Mouse (Mus musculus) MEL (cell line): Measurements from ENCODE around the gene Myo1a.

Experiments
- CTCF ChIP-seq, 3 experiments: IDR thresholded peaks in 2 of 3; conservative IDR thresholded peaks in 1 of 3; 2 replicates each; pipeline ENCODE4 v1.5.1; 2011 to 2012; ENCODE audit warnings: low read length in 3 of 3, low read depth in 2 of 3, mild to moderate bottlenecking in 2 of 3, improper control_type of control experiment in 1 of 3, inconsistent platforms in 1 of 3, mixed read lengths in 1 of 3, moderate library complexity in 1 of 3; ENCODE audit not compliant: control insufficient read depth in 1 of 3, insufficient read depth in 1 of 3, poor library complexity in 1 of 3, severe bottlenecking in 1 of 3
- ELF1 ChIP-seq: IDR thresholded peaks from 2 replicates; pipeline ENCODE4 v1.6.1; 2014; ENCODE audit warnings: low read depth, mild to moderate bottlenecking, inconsistent platforms, low read length, improper control_type of control experiment, moderate library complexity
- EP300 ChIP-seq, 2 experiments: IDR thresholded peaks; 2 replicates each; pipeline ENCODE4 v1.6.1; 2011; ENCODE audit warnings: improper control_type of control experiment in 2 of 2, low read length in 2 of 2, low read depth in 1 of 2, mild to moderate bottlenecking in 1 of 2
- GABPA ChIP-seq: IDR thresholded peaks from 2 replicates; pipeline ENCODE4 v1.6.1; 2012; ENCODE audit warnings: low read depth, mild to moderate bottlenecking, inconsistent platforms, low read length, improper control_type of control experiment, moderate library complexity
- GATA1 ChIP-seq: IDR thresholded peaks from 2 replicates; pipeline ENCODE4 v1.6.1; 2011; ENCODE audit warnings: low read depth, low read length, improper control_type of control experiment
- HCFC1 ChIP-seq: IDR thresholded peaks from 2 replicates; pipeline ENCODE4 v1.6.1; 2012; ENCODE audit warnings: low read depth, mild to moderate bottlenecking, inconsistent platforms, low read length, improper control_type of control experiment, moderate library complexity
- MYB ChIP-seq: IDR thresholded peaks from 2 replicates; pipeline ENCODE4 v1.6.1; 2011; ENCODE audit warnings: mild to moderate bottlenecking, low read depth, low read length, improper control_type of control experiment
- POLR2A ChIP-seq, 2 experiments: IDR thresholded peaks; 2 replicates each; pipeline ENCODE4 v1.6.1; 2011 to 2012; ENCODE audit warnings: low read length in 2 of 2, mild to moderate bottlenecking in 2 of 2, control low read depth in 1 of 2, improper control_type of control experiment in 1 of 2, low read depth in 1 of 2, moderate library complexity in 1 of 2; ENCODE audit not compliant: control insufficient read depth in 1 of 2, insufficient read depth in 1 of 2, poor library complexity in 1 of 2
- RAD21 ChIP-seq: IDR thresholded peaks from 2 replicates; pipeline ENCODE4 v1.6.1; 2011; ENCODE audit warnings: mild to moderate bottlenecking, low read depth, low read length, improper control_type of control experiment
- SMC3 ChIP-seq: IDR thresholded peaks from 2 replicates; pipeline ENCODE4 v1.6.1; 2011; ENCODE audit warnings: low read depth, low read length, improper control_type of control experiment
- TAL1 ChIP-seq: IDR thresholded peaks from 2 replicates; pipeline ENCODE4 v1.6.1; 2012; ENCODE audit warnings: mild to moderate bottlenecking, inconsistent platforms, low read length, moderate library complexity, mixed read lengths
- ZMIZ1 ChIP-seq: IDR thresholded peaks from 2 replicates; pipeline ENCODE4 v1.6.1; 2012; ENCODE audit warnings: low read depth, mild to moderate bottlenecking, inconsistent platforms, low read length, improper control_type of control experiment, moderate library complexity

- TF ChIP-seq ELF1: peak; percentile 76; the same call in 1 of the 2 replicates
- TF ChIP-seq SMC3: no peak
- no peak for TF ChIP-seq CTCF (IDR thresholded peaks at IDR 0.05 in 2 of 3, conservative IDR thresholded peaks at IDR 0.05 in 1 of 3; ENCODE audit: control insufficient read depth in 1 of 3, insufficient read depth in 1 of 3, low read depth in 2 of 3, low read length in 3 of 3, poor library complexity in 1 of 3, severe bottlenecking in 1 of 3)
- TF ChIP-seq ZMIZ1: no peak
- peak; percentile 67 for TF ChIP-seq TAL1
- TF ChIP-seq GABPA: no peak
- TF ChIP-seq MYB: 0 out of 2 replicates have a peak, but pooled peaks have one; percentile 30
- TF ChIP-seq RAD21: no peak
- TF ChIP-seq HCFC1: peak; percentile 65; the same call in 1 of the 2 replicates
- TF ChIP-seq EP300 (IDR thresholded peaks at IDR 0.05; ENCODE audit: low read depth in 1 of 2, low read length in 2 of 2): peak; percentile 82 to 83
- peak in 1 of 2 experiments; percentile 17; a peak in 1 of 4 replicates for TF ChIP-seq POLR2A (IDR thresholded peaks at IDR 0.05; ENCODE audit: control insufficient read depth in 1 of 2, insufficient read depth in 1 of 2, low read depth in 1 of 2, low read length in 2 of 2, poor library complexity in 1 of 2)
- peak; percentile 67 for TF ChIP-seq GATA1
Observed at GRCm38 (mm10) chr10:127736916-127737315, 31.9 kb downstream of the Myo1a start.
